Comparison of ENCODE assay signal across 8 mouse cellular contexts in the genomic region with DNA sequence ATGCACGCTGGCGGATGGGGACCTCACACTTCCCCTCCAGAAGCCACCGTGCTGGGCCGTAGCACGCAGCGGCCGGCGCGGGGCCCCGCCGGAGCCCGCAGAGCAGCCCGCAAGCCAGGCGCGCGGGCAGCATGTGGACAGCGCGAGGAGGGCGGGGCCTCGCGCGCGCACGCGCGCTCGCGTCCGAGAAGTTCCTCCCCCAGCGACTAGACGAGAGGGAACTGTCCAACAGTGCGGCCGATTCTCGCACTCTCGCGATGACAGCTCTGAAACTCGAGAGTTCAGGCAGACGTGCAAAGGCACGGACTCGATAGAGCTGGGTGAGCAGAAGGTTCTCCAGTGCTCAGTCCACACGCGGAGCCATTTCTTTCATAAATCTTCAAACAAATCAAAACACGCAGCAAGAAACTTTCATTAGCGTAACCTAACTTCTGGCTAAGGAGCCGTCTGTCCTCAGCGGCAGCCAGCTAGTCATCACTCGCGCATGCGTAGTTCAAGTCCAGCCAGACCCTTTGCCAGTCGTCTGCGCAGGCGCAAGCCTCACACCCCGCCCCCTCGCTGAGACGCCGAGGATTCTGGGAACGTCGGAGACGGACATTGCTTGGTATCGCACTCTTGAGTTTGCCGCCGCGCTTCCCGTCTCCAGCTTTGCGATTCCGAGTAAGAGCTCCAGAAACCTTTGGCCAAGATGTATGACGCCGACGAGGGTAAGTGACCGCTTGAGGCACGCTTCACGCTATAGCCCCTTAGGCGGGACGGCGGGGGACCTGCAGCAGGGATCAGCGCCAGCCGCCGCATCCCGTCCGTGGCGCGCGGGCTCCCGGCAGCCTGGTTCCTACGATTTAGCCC. TPM values are rescaled to one million over a fixed set of nuclear protein-coding genes. Genes with fewer than 3 reads are reported as not detected.
DNase-seq lines count a peak whose midpoint lies in the region; ATAC-seq and TF ChIP-seq lines count a peak whose summit lies in the region.

A gene (minus strand): TSS at position 161 of the 849 bp plus-strand sequence.
A gene (plus strand): TSS at position 224 of the 849 bp plus-strand sequence.

- no peaks in the 10 kb centered on the region for H3K27me3 ChIP-seq in embryonic facial prominence, embryonic 15.5 days
- no peaks in the 10 kb centered on the region for H3K27me3 ChIP-seq in limb, embryonic 14.5 days (ENCODE audit: control insufficient read depth, insufficient read depth, low read length)
- H3K27me3 ChIP-seq in midbrain, postnatal 0 days (ENCODE audit: insufficient read depth, low read length), result no peaks in the 10 kb centered on the region

- TF ChIP-seq POLR2A in bone marrow, adult 2 months (IDR thresholded peaks at IDR 0.05; ENCODE audit: borderline replicate concordance, control insufficient read depth, low read depth, low read length), result peak; percentile 75
- peak; percentile 61; the same call in 1 of the 2 replicates for TF ChIP-seq POLR2A in limb, embryonic 14.5 days (IDR thresholded peaks at IDR 0.05; ENCODE audit: borderline replicate concordance, extremely low read depth, insufficient read depth, insufficient read length)

- no peaks in the 10 kb centered on the region for H3K9me3 ChIP-seq in embryonic facial prominence, embryonic 15.5 days (replicated peaks)
- H3K9me3 ChIP-seq in limb, embryonic 14.5 days (ENCODE audit: control insufficient read depth, low read length), result no peaks in the 10 kb centered on the region
- no peaks in the 10 kb centered on the region for H3K9me3 ChIP-seq in midbrain, postnatal 0 days (ENCODE audit: low read length)

- ATAC-seq in embryonic facial prominence, embryonic 15.5 days (ENCODE audit: insufficient number of reproducible peaks, low FRiP score, low TSS enrichment, low read depth), result peak; percentile 96
- ATAC-seq in limb, embryonic 14.5 days (ENCODE audit: low FRiP score, low read depth), result peak; percentile 96
- peak; percentile 97 for ATAC-seq in midbrain, postnatal 0 days (ENCODE audit: low FRiP score)

- H3K9ac ChIP-seq in embryonic facial prominence, embryonic 15.5 days, result peak within 1 kb of the TSS; percentile 83
- peak within 1 kb of the TSS; percentile 84 for H3K9ac ChIP-seq in limb, embryonic 14.5 days (ENCODE audit: low read depth, low read length, severe bottlenecking)
- H3K9ac ChIP-seq in midbrain, postnatal 0 days (replicated peaks; ENCODE audit: low read length, poor library complexity, severe bottlenecking), result peak within 1 kb of the TSS; percentile 94

- peak; percentile 99 for DNase-seq in 416B (ENCODE audit: low read depth)
- peak; percentile 99 for DNase-seq in heart, adult 8-10 months (ENCODE audit: low spot score)
- peak; percentile 99 for DNase-seq in kidney, adult 9 months
- DNase-seq in limb, embryonic 14.5 days (ENCODE audit: low spot score), result peak; percentile 98
- DNase-seq in midbrain, postnatal 0 days (ENCODE audit: low spot score), result peak; percentile 99
- DNase-seq in spleen, postnatal 14 days (ENCODE audit: low spot score in 2 of 2), result peak; percentile 98

- H3K4me1 ChIP-seq in bone marrow, adult 2 months (ENCODE audit: control insufficient read depth, insufficient read depth, low read length), result peaks cover 1% of the 10 kb centered on the region; the same call in 1 of the 2 replicates
- peaks cover 22% of the 10 kb centered on the region for H3K4me1 ChIP-seq in embryonic facial prominence, embryonic 15.5 days
- H3K4me1 ChIP-seq in limb, embryonic 14.5 days (ENCODE audit: control insufficient read depth, insufficient read depth, low read length), result peaks cover 23% of the 10 kb centered on the region
- H3K4me1 ChIP-seq in midbrain, postnatal 0 days (ENCODE audit: insufficient read depth, low read length), result peaks cover 16% of the 10 kb centered on the region

- peaks cover 31% of the 10 kb centered on the region for H3K36me3 ChIP-seq in embryonic facial prominence, embryonic 15.5 days
- H3K36me3 ChIP-seq in limb, embryonic 14.5 days (ENCODE audit: control insufficient read depth, insufficient read depth, low read length), result peaks cover 36% of the 10 kb centered on the region
- H3K36me3 ChIP-seq in midbrain, postnatal 0 days (ENCODE audit: insufficient read depth, low read length), result no peaks in the 10 kb centered on the region; the same call in 1 of the 2 replicates

- peak within 1 kb of the TSS; percentile 72 for H3K27ac ChIP-seq in bone marrow, adult 2 months (ENCODE audit: control insufficient read depth, insufficient read depth, low read depth, low read length, poor library complexity)
- peak within 1 kb of the TSS; percentile 97 for H3K27ac ChIP-seq in embryonic facial prominence, embryonic 15.5 days (replicated peaks)
- H3K27ac ChIP-seq in limb, embryonic 14.5 days (replicated peaks; ENCODE audit: low read depth, low read length), result peak within 1 kb of the TSS; percentile 76
- peak within 1 kb of the TSS; percentile 86 for H3K27ac ChIP-seq in midbrain, postnatal 0 days (ENCODE audit: low read depth, low read length)

- H3K4me2 ChIP-seq in embryonic facial prominence, embryonic 15.5 days (replicated peaks), result peak within 1 kb of the TSS; percentile 99
- peak within 1 kb of the TSS; percentile 99 for H3K4me2 ChIP-seq in limb, embryonic 14.5 days (replicated peaks; ENCODE audit: low read depth, low read length, severe bottlenecking)
- peak within 1 kb of the TSS; percentile 90 for H3K4me2 ChIP-seq in midbrain, postnatal 0 days (ENCODE audit: low read depth, low read length, poor library complexity, severe bottlenecking)

- under 1% methylated on average over 85 of the region's 85 CpGs for WGBS in bone marrow, adult 2 months
- WGBS in embryonic facial prominence, embryonic 15.5 days, result under 1% methylated on average over 85 of the region's 85 CpGs
- under 1% methylated on average over 84 of the region's 85 CpGs for WGBS in limb, embryonic 14.5 days
- under 1% methylated on average over 72 of the region's 85 CpGs for WGBS in midbrain, postnatal 0 days

- peak within 1 kb of the TSS; percentile 70 for H3K4me3 ChIP-seq in bone marrow, adult 2 months (replicated peaks; ENCODE audit: control insufficient read depth, low read depth, low read length)
- peak within 1 kb of the TSS; percentile 79 for H3K4me3 ChIP-seq in embryonic facial prominence, embryonic 15.5 days (replicated peaks)
- peak within 1 kb of the TSS; percentile 87 for H3K4me3 ChIP-seq in limb, embryonic 14.5 days (replicated peaks; ENCODE audit: low read length)
- peak within 1 kb of the TSS; percentile 86 for H3K4me3 ChIP-seq in midbrain, postnatal 0 days (ENCODE audit: low read depth, low read length)

- no peak for TF ChIP-seq CTCF in bone marrow, adult 2 months (IDR thresholded peaks at IDR 0.05; ENCODE audit: control insufficient read depth, insufficient read depth, low read length)
- TF ChIP-seq CTCF in midbrain, postnatal 0 days (IDR thresholded peaks at IDR 0.05), result peak; percentile 32

RNA-seq across cellular contexts. Expression of the first gene that starts in this region (rescaled TPM):
- polyA plus RNA-seq in bone marrow, adult 2 months (2011; ENCODE audit: insufficient read depth, insufficient read length, low replicate concordance, missing spikeins), result 6.0 and 16.0 TPM in 2 replicates
- 30.5 and 31.1 TPM in 2 replicates for polyA plus RNA-seq in embryonic facial prominence, embryonic 15.5 days (2015; fragmentation: Nextera tagmentation; extraction: Ambion mirVana)
- 10 to 100 TPM; 20.9 to 25.9 (median 22.3) TPM for total RNA-seq in heart, adult 8-10 months (2022)
- 19.2 and 19.6 TPM in 2 replicates for polyA plus RNA-seq in limb, embryonic 14.5 days (2012; rRNA removed)
- 23.7 and 25.9 TPM in 2 replicates for polyA plus RNA-seq in limb, embryonic 14.5 days (2014; fragmentation: Nextera tagmentation; extraction: Ambion mirVana)
- 11.6 and 18.0 TPM in 2 replicates for total RNA-seq in midbrain, postnatal 0 days (2014; rRNA removed)
- 34.4 and 35.0 TPM in 2 replicates for polyA plus RNA-seq in midbrain, postnatal 0 days (2015; fragmentation: Nextera tagmentation; extraction: Ambion mirVana)

RNA-seq across cellular contexts. Expression of the second gene that starts in this region (rescaled TPM):
- polyA plus RNA-seq in bone marrow, adult 2 months (2011; ENCODE audit: insufficient read depth, insufficient read length, low replicate concordance, missing spikeins), result 21.8 and 37.0 TPM in 2 replicates
- polyA plus RNA-seq in embryonic facial prominence, embryonic 15.5 days (2015; fragmentation: Nextera tagmentation; extraction: Ambion mirVana), result 52.2 and 53.8 TPM in 2 replicates
- 10 to 100 TPM; 30.5 to 35.7 (median 34.9) TPM for total RNA-seq in heart, adult 8-10 months (2022)
- 37.7 and 44.8 TPM in 2 replicates for polyA plus RNA-seq in limb, embryonic 14.5 days (2012; rRNA removed)
- polyA plus RNA-seq in limb, embryonic 14.5 days (2014; fragmentation: Nextera tagmentation; extraction: Ambion mirVana), result 56.6 and 61.0 TPM in 2 replicates
- total RNA-seq in midbrain, postnatal 0 days (2014; rRNA removed), result 70.2 and 71.3 TPM in 2 replicates
- 52.0 TPM in 2 replicates for polyA plus RNA-seq in midbrain, postnatal 0 days (2015; fragmentation: Nextera tagmentation; extraction: Ambion mirVana)

Comparison
In these comparisons a context has a peak if more than half of its experiments do, and no peak if none do; other contexts are left out.
1. Peak in every context shown above with its lines: DNase-seq, ATAC-seq, H3K4me3 ChIP-seq and H3K27ac ChIP-seq.